Mouse (Mus musculus) MEL-GATA-1-ER (cell line): Measurements from ENCODE around the gene Bbip1.
"Not testable (repeated sequence)": the region's sequence is repeated elsewhere in the genome, so short reads cannot be mapped to it uniquely, and the experiment has no call there.

Source experiments
- DNase-seq: peaks from one replicate; pipeline ENCODE4 v3.0.0-alpha.2; 2012; ENCODE audit warnings: low read depth; ENCODE audit errors: extremely low read depth

Bbip1 gene

GRCm38 (mm10) chr19:53925338-53925751 is 19.1 kb downstream of the Bbip1 start:
- peak; percentile 68 for DNase-seq

- not testable (repeated sequence) for DNase-seq
Measured at GRCm38 (mm10) chr19:53921996-53922395, 22.4 kb downstream of the Bbip1 start.

- no peak for DNase-seq
Measured at GRCm38 (mm10) chr19:53919541-53919940, 24.9 kb downstream of the Bbip1 start.

- no peak for DNase-seq
Measured at GRCm38 (mm10) chr19:53914950-53915349, 29.5 kb downstream of the Bbip1 start.

- DNase-seq: not testable (repeated sequence)
Measured at GRCm38 (mm10) chr19:53906703-53907070, 37.7 kb downstream of the Bbip1 start.

- peak; percentile 57 for DNase-seq
Measured at GRCm38 (mm10) chr19:53906033-53906702, 38.3 kb downstream of the Bbip1 start.

GRCm38 (mm10) chr19:53904833-53905480 is 39.5 kb downstream of the Bbip1 start:
- DNase-seq: peak; percentile 36

GRCm38 (mm10) chr19:53903507-53904321 is 40.7 kb downstream of the Bbip1 start:
- DNase-seq: peak; percentile 67

- DNase-seq: peak; percentile 93
Measured at GRCm38 (mm10) chr19:53902739-53903487, 41.5 kb downstream of the Bbip1 start.

- peak; percentile 27 for DNase-seq
Measured at GRCm38 (mm10) chr19:53901931-53902738, 42.3 kb downstream of the Bbip1 start.

- no peak for DNase-seq
Measured at GRCm38 (mm10) chr19:53899941-53900610, 44.4 kb downstream of the Bbip1 start.

- DNase-seq: no peak
Measured at GRCm38 (mm10) chr19:53898970-53899900, 45.2 kb downstream of the Bbip1 start.

GRCm38 (mm10) chr19:53898498-53898897 is 45.9 kb downstream of the Bbip1 start:
- no peak for DNase-seq

- DNase-seq: no peak
Measured at GRCm38 (mm10) chr19:53898046-53898445, 46.4 kb downstream of the Bbip1 start.

- DNase-seq: no peak
Measured at GRCm38 (mm10) chr19:53894538-53895121, 49.8 kb downstream of the Bbip1 start.

GRCm38 (mm10) chr19:53893711-53894171 is 50.7 kb downstream of the Bbip1 start:
- peak; percentile 24 for DNase-seq

GRCm38 (mm10) chr19:53892838-53893359 is 51.5 kb downstream of the Bbip1 start:
- peak; percentile 60 for DNase-seq

GRCm38 (mm10) chr19:53892061-53892460 is 52.4 kb downstream of the Bbip1 start, which contains the start of gene Pdcd4:
Gene Pdcd4, plus strand, starts transcription at chr19:53892231.
- DNase-seq: no peak
